Mouse (Mus musculus) cortical plate, adult 2 months (tissue): ENCODE data around the gene Dmbt1.

Experiments used
- CTCF ChIP-seq: fragments of 200-500 bp; IDR thresholded peaks from 2 replicates; pipeline ENCODE4 v1.5.1; 2011; ENCODE audit warnings: mild to moderate bottlenecking, control low read depth, low read length; ENCODE audit not compliant: insufficient read depth; ENCODE audit errors: extremely low read depth
- POLR2A ChIP-seq: fragments of 200-500 bp; IDR thresholded peaks from 2 replicates; pipeline ENCODE4 v1.6.1; 2011; ENCODE audit warnings: mild to moderate bottlenecking, low read length, control low read depth; ENCODE audit not compliant: insufficient read depth; ENCODE audit errors: extremely low read depth

DNA sequence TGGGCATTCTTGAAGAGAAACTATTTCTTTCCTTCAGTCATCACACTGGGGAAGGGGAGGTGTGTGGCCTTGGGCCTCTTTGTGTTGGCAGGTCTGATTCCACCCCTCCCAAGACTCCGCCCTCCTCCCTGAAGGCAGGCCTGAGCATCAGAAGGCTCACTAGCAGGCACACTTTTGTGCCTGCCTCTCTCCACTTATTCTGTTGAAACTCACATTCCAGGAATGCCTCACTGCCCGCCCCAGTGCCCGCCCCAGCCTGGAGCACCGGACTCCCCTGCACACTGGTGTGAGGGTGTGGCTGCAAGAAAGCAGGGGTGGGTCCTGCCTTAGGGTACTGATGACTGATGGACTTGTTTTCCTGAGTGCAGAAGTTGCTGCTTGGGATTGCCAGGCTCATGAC lies 49.5 kb upstream of the Dmbt1 start:
- TF ChIP-seq CTCF, result no peak
- no peak for TF ChIP-seq POLR2A
